Mouse (Mus musculus) inflammation-experienced regulatory T-cells (primary cell): ENCODE measurements around the gene Nle1. TPM values are rescaled to one million over a fixed set of nuclear protein-coding genes. Genes with fewer than 3 reads are reported as not detected.

Source experiments
- polyA plus RNA-seq, 2 experiments: library from polyadenylated mRNA; unstranded; fragments of 100-300 nt; shearing (Covaris generic); gene quantifications; one replicate each; pipeline ENCODE4 v1.2.1; 2017

Nle1 gene
- 10 to 100 TPM; 28.9 to 56.3 TPM for polyA plus RNA-seq

GRCm38 (mm10) chr11:82907651-82908607, at the start of gene Nle1:
Nle1 (minus strand) TSS chr11:82908411.

GRCm38 (mm10) chr11:82950736-82951481, 42.7 kb upstream of the Nle1 start, which contains the start of gene Slfn5:
Slfn5 (plus strand) TSS chr11:82951349.

GRCm38 (mm10) chr11:82910250-82910649, 2.0 kb upstream of the Nle1 start, which contains the start of gene Unc45b:
Unc45b (plus strand) TSS chr11:82910550.

GRCm38 (mm10) chr11:82891936-82892335, 16.3 kb downstream of the Nle1 start, which contains the start of gene Fndc8:
Fndc8 (plus strand) TSS chr11:82892124.

GRCm38 (mm10) chr11:82890342-82890762, 17.9 kb downstream of the Nle1 start, which contains the start of gene Rad51d:
Rad51d (minus strand) TSS chr11:82890614.

GRCm38 (mm10) chr11:82871031-82871446, 37.2 kb downstream of the Nle1 start, which contains the start of gene Rffl:
Rffl (minus strand) TSS chr11:82871210.

Other genes starting within 250 kb of the Nle1 start
- under 1 TPM; 0.43 to 0.49 TPM for gene Cct6b, start 144.1 kb downstream of the Nle1 start, polyA plus RNA-seq
- 10 to 100 TPM; 29.5 to 40.6 TPM for gene Zfp830, start 144.1 kb downstream of the Nle1 start, polyA plus RNA-seq
- 10 to 100 TPM; 33.2 to 38.7 TPM for gene Lig3, start 127.3 kb downstream of the Nle1 start, polyA plus RNA-seq
- 10 to 100 TPM; 13.8 to 14.2 TPM for gene Rffl, start 37.2 kb downstream of the Nle1 start, polyA plus RNA-seq
- gene Rad51d, start 17.8 kb downstream of the Nle1 start, polyA plus RNA-seq = 10 to 100 TPM; 26.7 to 30.8 TPM
- gene Fndc8, start 16.3 kb downstream of the Nle1 start, polyA plus RNA-seq = 1 to 10 TPM in 1 of 2 experiments, under 1 TPM in 1; 0.22 to 1.4 TPM
- under 1 TPM; 0.05 to 0.20 TPM for gene Unc45b, start 2.1 kb upstream of the Nle1 start, polyA plus RNA-seq
- gene Slfn5, start 42.9 kb upstream of the Nle1 start, polyA plus RNA-seq = 10 to 100 TPM; 31.9 to 36.7 TPM
- gene Slfn9, start 83.4 kb upstream of the Nle1 start, polyA plus RNA-seq = 10 to 100 TPM in 1 of 2 experiments, 1 to 10 TPM in 1; 7.9 to 12.5 TPM
- gene Slfn8, start 112.4 kb upstream of the Nle1 start, polyA plus RNA-seq = 100 to 1,000 TPM in 1 of 2 experiments, 10 to 100 TPM in 1; 98.3 to 115 TPM
- gene Slfn2, start 156.7 kb upstream of the Nle1 start, polyA plus RNA-seq = 100 to 1,000 TPM; 589 to 842 TPM
- 100 to 1,000 TPM; 165 to 319 TPM for gene Slfn1, start 208.4 kb upstream of the Nle1 start, polyA plus RNA-seq